Mouse (Mus musculus) myocyte (in vitro differentiated cells): ENCODE data around the gene Vangl1.

Experiments used
- CEBPB ChIP-seq: IDR thresholded peaks from 2 replicates; pipeline ENCODE4 v1.6.1; 2011; ENCODE audit warnings: mild to moderate bottlenecking, moderate library complexity; ENCODE audit not compliant: poor library complexity, insufficient read depth, severe bottlenecking
- E2F4 ChIP-seq: IDR thresholded peaks from one replicate; pipeline ENCODE4 v1.6.1; 2011; ENCODE audit warnings: mild to moderate bottlenecking, control low read depth, moderate library complexity; ENCODE audit not compliant: insufficient read depth
- MAX ChIP-seq: IDR thresholded peaks from one replicate; pipeline ENCODE4 v1.6.1; 2011; ENCODE audit warnings: low read depth, mild to moderate bottlenecking, control low read depth
- POLR2A ChIP-seq: IDR thresholded peaks from one replicate; pipeline ENCODE4 v1.6.1; 2011; ENCODE audit warnings: low read depth, mild to moderate bottlenecking, control low read depth, moderate library complexity; ENCODE audit not compliant: insufficient read length
- POLR2AphosphoS2 ChIP-seq: IDR thresholded peaks from one replicate; pipeline ENCODE4 v1.6.1; 2011; ENCODE audit warnings: low read depth, control low read depth; ENCODE audit not compliant: insufficient read length
- SRF ChIP-seq: IDR thresholded peaks from one replicate; pipeline ENCODE4 v1.6.1; 2011; ENCODE audit warnings: low read depth; ENCODE audit not compliant: control insufficient read depth, insufficient read length
- USF1 ChIP-seq: IDR thresholded peaks from one replicate; pipeline ENCODE4 v1.6.1; 2011; ENCODE audit warnings: low read depth, mild to moderate bottlenecking, control low read depth, moderate library complexity

GRCm38 (mm10) chr3:102208861-102209260, 4.4 kb upstream of the Vangl1 start:
- no peak for TF ChIP-seq POLR2A
- TF ChIP-seq E2F4, result no peak
- no peak for TF ChIP-seq MAX
- no peak for TF ChIP-seq CEBPB
- TF ChIP-seq SRF, result no peak
- TF ChIP-seq USF1, result no peak
- TF ChIP-seq POLR2AphosphoS2, result no peak
